Comparison of ENCODE assay signal across 32 mouse cellular contexts in the genomic region with DNA sequence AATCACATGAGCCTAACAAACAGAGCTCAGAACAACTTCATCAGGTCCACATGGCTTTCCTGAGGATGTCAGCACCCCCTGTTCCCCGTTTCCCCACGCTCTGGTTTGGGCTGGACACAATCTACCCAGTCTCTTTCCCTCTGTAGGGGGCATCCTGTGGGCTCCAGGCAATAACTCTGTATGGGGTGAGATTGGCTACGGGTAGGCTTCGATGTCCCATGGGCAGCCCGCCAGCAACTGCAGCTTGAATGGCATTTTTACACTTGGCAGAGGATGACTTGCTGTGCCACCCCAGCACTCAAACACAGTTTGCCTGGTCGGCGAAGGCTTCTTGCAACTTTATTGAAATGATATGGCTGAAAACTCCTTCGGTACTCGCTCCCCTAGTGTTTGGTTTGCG. TPM values are rescaled to one million over a fixed set of nuclear protein-coding genes. Genes with fewer than 3 reads are reported as not detected.
DNase-seq lines count a peak whose midpoint lies in the region; TF ChIP-seq lines count a peak whose summit lies in the region.
"Had no signal": no experiment of that assay in that cellular context is flagged by ENCODE, and none has a peak within 500 bp of the region (broad histone marks: within the 10 kb centered on the region; RNA-seq: fewer than 3 reads in every experiment).

No protein-coding gene starts in this region.

- intact Hi-C loops in gastrocnemius, adult 2 months (cut with DNase I): no loop called here

- no peak overlapping the region for H3K27ac ChIP-seq in gastrocnemius, adult 2 months
- H3K27ac ChIP-seq: embryonic facial prominence, embryonic 12.5 days; heart, adult 2 months; heart, embryonic 13.5 days; limb, embryonic 10.5 days; limb, embryonic 15.5 days; liver, embryonic 13.5 days; macrophage; midbrain, embryonic 15.5 days; neural tube, embryonic 12.5 days had no signal

- no peak overlapping the region for H3K4me3 ChIP-seq in gastrocnemius, adult 2 months
- H3K4me3 ChIP-seq: embryonic facial prominence, embryonic 12.5 days; heart, adult 2 months; heart, embryonic 13.5 days; limb, embryonic 10.5 days; limb, embryonic 15.5 days; liver, embryonic 13.5 days; midbrain, embryonic 15.5 days; myocyte; neural tube, embryonic 12.5 days had no signal

- no peak for TF ChIP-seq CTCF in gastrocnemius, adult 2 months (IDR thresholded peaks at IDR 0.05)

- peak; percentile 39 for DNase-seq in cerebellum, postnatal 14 days
- DNase-seq in cerebellum, adult 18-20 months: no peak
- peak; percentile 20 for DNase-seq in gastrocnemius, adult 2 months
- no peak for DNase-seq in gastrocnemius, postnatal 4 days (ENCODE audit: low spot score in 2 of 2)
- DNase-seq in layer of hippocampus, adult 18-20 months (ENCODE audit: low spot score in 2 of 2): peak; percentile 6 to 41
- no peak for DNase-seq in layer of hippocampus, adult 9-10 months (ENCODE audit: low spot score)
- peak; percentile 20 for DNase-seq in right cerebral cortex, postnatal 4 days
- no peak for DNase-seq in right cerebral cortex, postnatal 14 days
- DNase-seq: adrenal gland, postnatal 10 days; cerebellum, adult 11 months; embryo, embryonic 11 days; gastrocnemius, postnatal 25 days; heart, adult 2 months; heart, postnatal 10 days; kidney, adult 9 months; kidney, postnatal 10 days; liver, embryonic 13.5 days; lung, adult 18-20 months; right cerebral cortex, adult 18-20 months; thymus, adult 2 months; thymus, postnatal 36 days had no signal

RNA-seq across cellular contexts. Expression of a gene that starts 21.3 kb away (rescaled TPM):
- total RNA-seq in gastrocnemius, adult 2 months (2021): not detected
- total RNA-seq in gastrocnemius, postnatal 4 days (2021): not detected
- total RNA-seq in layer of hippocampus, adult 18-20 months (2021): not detected
- total RNA-seq: adrenal gland, postnatal 10 days; G1E; gastrocnemius, postnatal 25 days; heart, adult 2 months; heart, postnatal 10 days; hematopoietic stem cell, adult 5-6 weeks; megakaryocyte-erythroid progenitor cell, adult 5-6 weeks had no signal

Comparison
In these comparisons a context has a peak if more than half of its experiments do, and no peak if none do; other contexts are left out.
1. DNase-seq: peak in cerebellum, postnatal 14 days (2 of 2), gastrocnemius, adult 2 months (single experiment), layer of hippocampus, adult 18-20 months (2 of 2) and right cerebral cortex, postnatal 4 days (single experiment); none in cerebellum, adult 18-20 months (0 of 2), gastrocnemius, postnatal 4 days (0 of 2), layer of hippocampus, adult 9-10 months (single experiment) and right cerebral cortex, postnatal 14 days (single experiment).